Mouse (Mus musculus) cerebellum, adult 18-20 months (tissue): Measurements from ENCODE around the gene Tex9.
A peak's percentile ranks its signal among the peaks of the same experiment; 100 is the strongest.

Experiments used
- DNase-seq, 2 experiments: peaks; one replicate each; pipeline ENCODE4 v3.0.0; 2021

Tex9 gene

DNA sequence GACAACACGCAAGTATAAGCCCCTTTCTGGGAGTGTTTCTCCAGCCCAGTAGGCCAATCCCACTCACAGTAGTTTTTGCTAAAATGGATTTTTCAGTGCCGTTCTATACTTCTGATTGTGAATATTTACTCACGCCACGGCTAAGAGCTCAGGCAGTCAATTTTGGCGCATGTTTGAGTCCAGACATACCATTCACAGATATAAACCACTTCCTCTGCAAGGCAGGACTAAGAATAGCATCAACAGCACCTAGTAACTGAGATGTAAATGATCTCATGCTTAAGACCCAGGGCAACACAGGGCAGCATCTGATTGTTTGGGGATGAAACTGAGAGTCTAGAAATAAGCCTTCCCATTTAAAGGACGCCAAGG, at the start of gene Tex9:
TSS of gene Tex9 (minus strand) at position 19 of the 372 bp plus-strand sequence.
- DNase-seq: no peak

DNA sequence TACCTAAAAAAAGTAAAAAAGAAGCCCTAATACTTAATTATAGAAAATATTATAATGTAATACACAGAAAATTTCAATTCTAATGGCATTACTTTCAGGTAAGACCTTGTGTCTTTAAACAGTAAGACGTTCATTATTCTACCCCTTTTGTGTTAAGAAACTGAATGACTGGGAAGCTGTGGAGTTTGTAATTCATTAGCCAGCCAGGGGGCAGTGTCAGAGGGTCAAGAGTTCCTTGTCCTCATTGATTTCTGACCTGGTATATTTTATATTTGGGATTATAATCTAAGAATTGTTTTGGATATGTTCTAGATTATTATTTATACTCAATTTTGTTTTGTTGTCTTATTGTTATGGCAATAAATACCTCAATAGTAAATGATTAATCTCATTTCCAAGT, 45.1 kb upstream of the Tex9 start:
- no peak for DNase-seq

DNA sequence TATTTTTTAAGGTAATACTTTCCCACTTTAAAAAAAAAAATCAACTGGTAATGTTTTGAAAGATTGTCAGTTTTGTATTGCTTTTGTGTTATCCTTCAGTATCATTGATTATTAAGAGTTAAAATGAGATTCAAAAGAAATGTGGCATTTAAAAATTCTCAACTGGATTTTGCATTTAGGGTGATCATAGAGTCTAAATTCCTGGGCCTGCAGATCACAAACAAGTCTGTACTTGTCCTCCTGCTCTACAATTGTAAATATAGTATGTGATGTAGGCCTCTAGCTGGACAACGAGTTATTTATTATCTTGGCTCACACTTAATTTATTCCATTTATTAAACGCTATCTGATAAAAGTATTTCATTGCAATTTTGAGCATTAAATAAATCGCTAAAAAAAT, 43.4 kb upstream of the Tex9 start:
- DNase-seq: no peak

DNA sequence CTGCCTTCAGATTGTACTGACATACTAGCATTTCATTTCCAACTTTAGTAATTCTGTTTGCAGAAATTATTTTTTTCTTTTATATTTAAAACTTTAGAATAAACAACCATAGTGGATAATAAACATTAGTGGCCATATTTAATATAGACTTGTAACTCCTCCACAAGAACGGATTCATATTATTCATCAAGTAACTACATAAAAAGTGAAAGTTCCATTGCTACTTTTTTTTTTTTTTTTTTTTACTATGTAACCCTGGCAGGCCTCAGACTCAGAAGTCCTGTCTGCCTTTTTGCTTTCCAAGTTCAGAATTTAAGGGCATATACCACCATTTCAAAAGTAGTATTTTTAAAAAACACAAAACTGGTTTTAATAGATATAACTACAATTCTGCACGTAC, 43.0 kb upstream of the Tex9 start:
- no peak for DNase-seq

DNA sequence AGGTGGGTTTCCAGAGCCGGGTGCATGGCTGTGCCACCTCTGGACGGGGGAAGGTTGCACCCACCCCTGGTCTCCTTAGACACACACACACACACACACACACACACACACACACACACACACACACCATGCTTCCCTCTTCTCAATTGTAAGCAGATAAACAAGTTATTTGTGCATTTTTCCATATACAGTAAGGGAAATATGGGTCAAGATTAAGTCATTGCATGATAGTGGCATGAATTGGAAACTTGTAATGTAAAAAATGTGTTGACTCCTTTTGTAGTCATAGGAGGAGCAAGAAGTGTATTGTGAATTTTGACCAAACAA, 41.0 kb upstream of the Tex9 start:
- no peak for DNase-seq

DNA sequence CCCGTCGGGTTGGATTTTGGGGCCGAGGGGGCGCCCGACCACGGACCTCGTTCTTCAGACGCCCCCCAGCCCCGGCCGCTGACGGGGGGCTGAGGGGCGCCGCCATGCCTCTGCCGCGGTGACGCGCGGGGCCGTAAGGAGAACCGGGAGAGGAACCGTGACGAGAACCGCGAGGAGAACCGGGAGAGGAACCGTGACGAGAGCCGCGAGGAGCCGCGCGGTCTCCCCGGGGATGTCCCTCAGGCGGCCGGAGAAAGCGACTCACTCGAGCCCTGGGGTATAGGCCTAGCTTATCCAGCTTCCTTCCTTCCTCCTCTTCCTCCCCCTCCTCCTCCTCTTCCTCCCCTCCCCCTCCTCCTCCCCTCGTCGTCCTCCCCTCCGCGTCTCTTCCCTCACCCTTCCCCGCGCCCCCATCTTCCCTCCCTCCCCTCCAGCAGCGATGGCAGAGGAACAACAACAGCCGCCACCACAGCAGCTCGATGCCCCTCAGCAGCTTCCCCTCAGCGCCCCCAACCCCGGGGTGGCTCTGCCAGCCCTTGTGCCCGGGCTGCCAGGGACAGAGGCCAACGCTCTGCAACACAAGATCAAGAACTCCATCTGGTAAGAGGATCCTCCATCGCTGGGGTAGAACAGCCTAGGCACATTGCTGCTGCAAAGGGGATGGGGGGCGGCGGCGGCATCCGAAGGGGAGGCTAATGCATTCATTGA, 40.5 kb upstream of the Tex9 start:
- DNase-seq: peak; percentile 58 to 68

DNA sequence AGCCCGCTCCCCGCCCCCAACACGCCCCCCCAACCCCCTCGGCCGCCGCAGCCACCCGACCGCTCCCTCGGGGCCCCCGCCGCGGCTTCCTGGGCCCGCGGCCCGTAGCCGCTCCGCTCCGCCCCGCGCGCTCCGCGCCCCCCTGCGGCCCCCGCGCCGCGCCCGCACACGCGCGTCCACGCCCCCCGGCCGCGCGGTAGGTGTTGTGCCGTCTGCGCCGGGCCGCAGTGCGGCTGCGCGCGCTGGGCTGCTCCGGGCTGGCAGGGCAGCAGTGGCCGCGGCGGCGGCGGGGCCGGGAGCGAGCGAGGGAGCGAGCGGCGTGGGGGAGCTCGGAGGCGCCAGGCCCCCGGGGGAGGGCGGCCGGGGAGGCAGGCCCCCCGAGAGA, 40.0 kb upstream of the Tex9 start, which contains the start of gene Rfx7:
TSS of gene Rfx7 (plus strand) at position 245 of the 385 bp plus-strand sequence.
- peak; percentile 74 to 89 for DNase-seq

DNA sequence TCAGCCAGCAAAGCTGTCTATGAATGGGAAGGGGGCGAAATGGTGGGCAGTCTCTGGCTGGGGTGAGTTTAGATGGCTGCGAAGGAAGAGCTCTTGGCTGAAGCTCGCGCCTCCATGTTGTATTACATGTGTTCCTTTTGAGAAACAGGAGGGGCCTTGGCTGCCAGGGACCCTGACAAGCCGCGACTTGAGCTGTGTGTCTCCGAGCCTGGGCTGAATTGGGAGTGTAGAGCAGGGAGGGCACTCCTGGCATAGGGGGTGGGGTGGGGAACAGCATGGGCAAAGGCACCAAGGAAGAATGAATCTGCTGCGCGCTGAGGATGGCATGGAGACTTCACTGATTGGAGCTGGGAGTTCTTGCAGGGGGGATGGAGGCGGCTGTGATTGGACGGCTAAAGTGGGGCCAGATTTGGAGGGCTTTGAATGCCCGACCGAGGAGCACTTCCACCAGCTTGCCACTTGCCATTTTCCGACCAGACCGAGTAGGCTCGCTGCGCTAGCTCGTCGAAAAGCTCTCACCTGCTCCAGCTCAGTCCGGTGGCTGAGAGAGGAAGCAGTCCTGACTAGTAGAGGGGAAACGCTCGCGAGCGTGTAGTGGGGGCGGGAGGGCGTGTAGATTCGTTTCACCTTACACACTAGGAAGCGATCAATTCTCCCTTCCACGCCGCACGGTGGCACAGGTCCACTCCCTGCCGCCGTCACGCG, 39.4 kb upstream of the Tex9 start:
- DNase-seq: peak; percentile 69 to 72

DNA sequence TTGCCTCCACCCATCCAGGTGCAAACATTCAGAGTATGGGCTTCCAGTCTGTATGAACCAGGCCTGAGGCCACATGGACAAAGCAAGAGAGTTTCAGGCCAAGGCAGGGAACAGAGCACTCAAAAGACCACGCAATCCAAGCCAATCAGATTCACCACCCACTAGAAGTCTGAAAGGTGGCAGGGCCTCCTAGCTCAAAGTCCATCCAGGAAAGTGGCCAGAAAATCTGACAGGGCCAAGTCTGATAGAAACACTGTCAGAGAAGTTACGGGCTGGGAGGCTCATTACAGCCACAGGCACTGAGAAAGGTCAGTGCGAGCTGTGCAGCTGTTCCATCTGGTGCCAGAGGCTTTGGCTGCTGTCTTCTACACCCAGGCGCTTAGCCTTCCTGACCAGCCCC, 38.8 kb upstream of the Tex9 start:
- DNase-seq: no peak

DNA sequence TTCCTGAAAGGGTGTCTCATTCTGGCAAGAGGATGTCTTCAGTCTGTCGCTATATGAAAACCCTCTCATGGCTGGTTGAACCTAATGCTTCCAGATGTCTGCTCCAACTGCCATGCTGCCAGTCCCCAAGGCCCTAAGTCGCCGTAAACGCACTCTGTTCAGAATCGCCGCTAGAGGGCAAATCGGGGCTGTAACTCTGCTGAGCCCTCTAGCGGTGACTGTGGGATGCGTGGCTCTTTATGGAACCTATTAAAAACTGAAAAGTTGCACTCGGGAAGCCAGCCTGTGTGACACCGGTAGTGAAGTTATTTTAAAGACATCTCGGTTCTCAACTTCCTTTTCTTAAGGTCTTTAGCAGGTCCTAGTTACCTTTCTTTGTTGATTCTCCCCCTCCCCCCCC, 38.2 kb upstream of the Tex9 start:
- peak; percentile 79 to 88 for DNase-seq

DNA sequence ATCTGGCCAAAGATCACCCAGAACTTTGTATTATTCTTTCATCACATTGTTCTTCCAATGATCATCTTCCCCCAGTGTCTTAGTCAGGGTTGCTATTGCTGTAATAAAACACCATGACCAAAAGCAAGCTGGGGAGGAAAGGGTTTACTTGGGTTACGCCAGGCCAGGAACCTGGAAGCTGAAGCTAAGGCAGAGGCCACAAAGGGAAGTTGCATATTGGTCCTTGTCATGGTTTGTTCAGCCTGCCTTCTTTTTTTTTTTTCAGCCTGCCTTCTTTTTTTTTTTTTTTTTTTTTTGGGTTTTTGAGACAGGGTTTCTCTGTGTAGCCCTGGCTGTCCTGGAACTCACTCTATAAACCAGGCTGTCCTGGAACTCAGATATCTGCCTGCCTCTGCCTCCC, 34.1 kb upstream of the Tex9 start:
- DNase-seq: no peak

DNA sequence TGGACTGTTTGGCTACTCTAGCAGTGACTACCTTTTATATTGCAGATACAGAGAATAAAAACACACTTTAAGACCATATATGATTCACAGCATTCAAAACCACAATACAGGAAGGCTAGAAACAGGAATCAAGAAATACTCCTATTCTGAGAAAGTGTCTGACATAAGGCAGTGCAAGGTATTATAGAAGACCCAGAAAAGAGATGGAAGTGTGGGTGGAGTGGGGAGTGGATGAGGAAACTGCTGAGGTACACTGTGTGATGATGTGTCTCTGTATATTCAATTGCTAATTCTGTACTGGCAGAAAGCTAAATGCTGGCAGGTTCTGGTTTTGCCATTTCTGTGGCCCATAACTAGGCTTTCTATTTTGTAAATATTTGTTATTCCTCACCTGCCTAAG, 28.8 kb upstream of the Tex9 start:
- DNase-seq: no peak

DNA sequence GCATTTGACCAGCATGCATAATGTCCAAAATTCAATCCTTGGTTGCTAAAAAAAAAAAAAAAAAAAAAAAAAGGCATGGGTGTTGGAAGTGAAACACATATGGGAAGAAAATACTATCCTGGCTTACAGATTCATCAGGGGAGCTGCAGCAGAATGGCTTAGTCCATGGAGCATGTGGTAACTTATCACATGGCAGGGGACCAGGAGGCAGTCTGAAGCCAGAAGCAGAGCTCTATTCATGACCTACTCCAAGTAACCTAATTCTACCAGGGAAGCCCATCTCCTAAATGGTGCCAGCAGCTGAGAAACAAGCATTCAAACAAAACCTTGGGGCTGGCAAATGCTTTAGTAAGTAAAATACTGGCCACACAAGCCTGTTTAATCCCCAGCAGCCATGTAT, 27.2 kb upstream of the Tex9 start:
- DNase-seq: no peak

DNA sequence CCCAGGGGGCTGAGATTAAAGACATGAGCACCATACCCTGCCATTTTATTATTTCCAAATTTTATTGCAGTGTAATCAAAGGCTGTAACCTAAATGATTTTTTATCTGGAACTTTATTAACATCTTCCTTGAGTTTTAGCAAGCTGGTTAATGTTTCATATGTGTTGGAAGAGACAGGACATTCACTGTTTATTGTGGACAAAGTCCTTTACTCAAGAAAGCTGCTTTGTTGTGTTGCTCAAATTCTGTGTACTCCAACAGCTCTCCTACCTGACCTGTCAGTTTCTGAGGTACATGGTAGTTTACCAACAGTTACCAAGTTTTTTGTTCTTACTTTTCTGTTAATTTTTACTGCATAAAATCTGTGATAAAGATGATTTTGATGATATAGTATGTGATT, 23.4 kb upstream of the Tex9 start:
- DNase-seq: no peak

DNA sequence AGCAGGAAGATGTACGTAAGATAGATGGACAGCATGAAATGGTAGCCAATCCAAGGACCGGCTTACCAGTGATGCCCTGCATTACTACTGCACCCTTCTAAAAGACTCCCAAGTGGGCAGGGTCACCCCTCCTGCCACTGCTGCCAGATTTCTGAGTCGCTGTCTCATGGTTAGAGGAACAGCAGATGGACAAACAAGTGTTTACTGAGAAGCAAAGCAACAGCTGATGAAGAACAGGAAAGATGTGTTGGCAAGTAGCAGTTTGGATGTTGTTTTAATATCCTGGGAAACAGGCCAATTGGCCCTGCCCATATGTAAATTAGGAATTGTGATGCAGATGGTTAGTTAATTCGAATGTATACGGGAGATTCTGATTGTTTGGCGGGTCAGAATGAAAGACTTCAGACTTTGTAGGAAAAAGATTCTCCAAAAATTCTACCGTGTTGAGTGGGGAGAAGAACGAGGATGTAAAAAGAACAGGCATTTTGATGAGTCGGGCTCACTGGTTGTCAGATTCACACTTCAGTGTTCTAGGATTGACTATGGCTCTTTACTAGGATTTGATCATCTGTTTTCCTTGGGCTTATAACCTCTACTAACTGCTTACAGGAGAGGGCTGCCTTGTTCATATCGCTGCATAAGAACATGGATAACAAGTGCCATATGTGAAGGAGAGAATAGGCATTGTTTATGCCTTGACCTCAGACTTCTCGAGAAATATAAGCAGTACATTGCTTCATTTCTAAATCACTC, 20.4 kb upstream of the Tex9 start:
- no peak for DNase-seq

DNA sequence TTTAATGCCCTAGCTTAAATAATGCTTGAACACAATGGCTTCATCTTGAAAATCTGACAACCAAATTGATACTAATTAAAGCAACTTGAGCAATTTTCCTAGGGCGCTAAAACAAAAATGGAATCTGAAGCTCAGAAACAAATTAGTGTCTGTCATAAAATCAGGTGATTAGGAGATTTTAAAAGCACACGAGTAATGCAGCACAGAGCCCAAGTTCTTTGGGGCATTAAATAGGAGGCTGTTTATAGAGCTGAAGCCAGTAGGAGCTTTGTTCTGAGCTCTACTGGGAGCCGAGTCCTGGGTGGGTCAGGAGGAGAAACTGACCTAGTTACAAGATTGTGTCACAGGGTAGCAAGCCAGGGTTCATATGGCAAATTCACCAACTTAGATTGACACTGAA, 5.2 kb upstream of the Tex9 start:
- peak in 1 of 2 experiments; percentile 3 for DNase-seq

DNA sequence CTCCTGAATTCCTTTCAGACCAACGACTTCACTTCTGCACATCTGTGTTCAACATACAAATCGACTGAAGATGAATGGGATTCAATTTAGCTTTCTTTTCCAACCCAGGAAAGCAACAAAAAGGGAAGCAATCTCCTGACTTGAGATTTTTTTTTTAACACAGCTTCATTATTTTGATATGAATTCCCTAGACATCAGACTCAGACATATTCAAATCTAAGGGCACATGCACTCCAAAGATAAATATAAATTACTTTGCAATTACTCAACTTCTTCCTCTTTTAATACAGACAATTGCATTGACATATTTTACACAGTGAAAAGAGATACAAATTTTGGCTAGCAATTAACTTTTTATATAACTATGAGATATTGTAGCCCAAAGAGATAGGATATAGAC, 4.7 kb upstream of the Tex9 start:
- DNase-seq: no peak

DNA sequence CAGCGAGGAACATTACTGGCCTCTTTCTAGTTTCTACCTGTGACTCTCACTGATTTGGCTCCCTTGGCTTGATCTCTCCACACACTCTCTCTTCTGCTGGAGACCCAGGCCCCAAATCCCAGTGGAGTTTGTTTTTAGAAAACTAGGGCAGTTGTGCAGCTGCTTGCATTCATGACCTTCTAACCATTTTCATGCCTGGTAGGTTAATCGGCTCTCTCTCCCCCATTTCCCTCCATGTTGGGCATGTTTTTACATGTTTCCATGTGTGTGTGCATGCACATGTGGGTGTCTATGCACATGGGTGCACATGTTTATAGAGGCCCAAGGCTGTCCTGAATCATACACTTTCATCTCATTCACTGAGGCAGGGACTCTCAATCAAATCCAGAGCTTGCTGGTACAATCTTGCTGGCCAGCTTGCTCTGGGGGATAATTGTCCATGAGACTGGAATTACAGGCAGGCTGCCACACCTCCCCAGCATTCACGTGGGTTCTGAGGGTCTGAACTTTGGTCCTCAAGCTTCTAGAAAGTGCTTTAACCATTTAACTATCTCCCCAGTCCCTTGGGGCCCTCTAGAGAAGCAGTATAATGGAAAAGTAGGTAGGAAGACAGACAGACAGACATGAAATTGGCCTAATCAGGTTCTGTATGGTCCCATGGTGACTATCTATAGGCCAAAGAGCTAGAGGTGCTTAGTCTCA, 2.1 kb upstream of the Tex9 start:
- no peak for DNase-seq

DNA sequence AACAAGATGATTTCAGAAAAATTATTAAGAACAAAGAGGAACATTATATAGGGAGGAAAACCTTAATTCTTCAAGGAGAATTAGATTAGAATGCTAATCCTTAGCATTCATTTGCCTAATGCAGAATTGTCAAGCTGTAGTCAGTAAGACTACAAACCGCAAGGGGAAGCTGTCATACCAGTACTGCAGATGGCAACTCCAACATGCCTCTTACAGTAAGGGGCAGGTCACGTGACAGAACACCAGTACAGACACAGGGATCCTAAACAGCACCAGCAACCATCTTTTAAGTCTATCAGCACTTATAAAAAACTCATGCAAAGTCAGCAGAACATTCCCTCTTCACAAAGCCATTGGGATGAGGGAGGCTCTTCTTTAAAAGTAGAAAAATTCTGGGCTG, 1.5 kb upstream of the Tex9 start:
- DNase-seq: no peak

DNA sequence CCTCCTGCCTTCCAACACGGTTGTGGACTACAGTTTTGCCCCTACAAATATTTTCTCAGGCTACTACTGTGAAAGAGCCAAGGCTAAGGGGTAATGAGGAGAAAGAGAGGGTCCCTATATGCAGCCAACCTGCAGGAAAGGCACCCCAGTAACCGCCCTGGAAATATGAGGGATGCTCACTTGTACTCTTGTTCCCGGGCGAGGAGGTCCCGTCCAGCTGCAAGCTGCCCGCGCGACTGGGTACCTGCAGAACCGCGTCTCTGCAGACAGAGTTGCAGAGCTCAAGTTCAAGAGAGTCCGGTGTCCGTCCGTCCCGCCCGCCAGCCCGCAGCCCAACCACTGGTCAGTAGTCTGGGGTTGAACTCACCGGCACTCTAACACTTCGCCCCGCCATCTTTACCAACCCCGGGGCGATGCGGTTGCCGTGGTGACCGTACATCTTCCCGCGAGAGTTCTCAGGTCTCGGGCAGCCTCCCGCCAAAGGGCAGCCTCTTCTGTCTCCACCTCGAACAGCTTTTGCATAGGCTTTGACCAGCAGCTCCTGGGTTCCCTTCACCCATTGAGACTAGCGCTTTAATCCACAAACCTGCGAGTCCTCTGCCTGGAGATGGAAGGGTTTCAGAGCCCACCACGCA, 336 bp downstream of the Tex9 start:
- peak; percentile 89 to 92 for DNase-seq

DNA sequence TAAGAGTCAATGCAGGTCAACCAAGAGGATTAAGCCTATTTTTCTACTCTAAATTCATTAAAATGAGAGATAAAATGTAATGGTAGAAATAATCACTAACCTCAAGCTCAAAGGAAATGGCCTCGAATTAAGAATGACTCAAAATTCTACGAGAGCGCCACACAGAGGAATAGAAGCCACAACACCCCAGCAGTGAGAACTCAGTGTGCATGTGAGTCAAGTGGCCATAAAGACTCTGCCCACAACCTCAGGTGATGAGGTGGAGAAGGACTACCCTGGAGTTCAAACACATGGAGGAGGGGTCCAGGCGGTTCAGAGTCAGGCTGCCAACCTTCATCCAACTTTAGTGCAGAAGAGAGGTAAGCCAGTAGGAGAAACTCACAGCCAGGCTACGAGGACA, 2.9 kb downstream of the Tex9 start:
- DNase-seq: no peak

DNA sequence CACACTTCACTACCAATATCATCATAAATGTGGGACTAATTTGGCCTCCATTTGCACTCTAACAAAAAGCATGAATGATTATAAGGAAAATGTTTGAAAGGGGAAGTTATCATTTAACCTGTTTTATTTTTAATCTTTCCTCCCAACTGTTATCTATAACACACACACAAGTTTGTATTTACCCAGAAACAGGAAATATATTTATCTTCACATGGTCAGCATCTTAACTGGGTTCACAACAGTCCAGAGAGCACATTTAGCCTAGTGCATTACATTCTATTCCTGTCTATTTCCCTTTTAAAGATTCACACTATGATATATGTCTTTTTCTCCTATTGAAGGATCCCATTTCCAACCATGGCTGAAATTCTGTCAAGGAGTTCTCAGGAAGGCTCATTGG, 3.5 kb downstream of the Tex9 start:
- DNase-seq: no peak

DNA sequence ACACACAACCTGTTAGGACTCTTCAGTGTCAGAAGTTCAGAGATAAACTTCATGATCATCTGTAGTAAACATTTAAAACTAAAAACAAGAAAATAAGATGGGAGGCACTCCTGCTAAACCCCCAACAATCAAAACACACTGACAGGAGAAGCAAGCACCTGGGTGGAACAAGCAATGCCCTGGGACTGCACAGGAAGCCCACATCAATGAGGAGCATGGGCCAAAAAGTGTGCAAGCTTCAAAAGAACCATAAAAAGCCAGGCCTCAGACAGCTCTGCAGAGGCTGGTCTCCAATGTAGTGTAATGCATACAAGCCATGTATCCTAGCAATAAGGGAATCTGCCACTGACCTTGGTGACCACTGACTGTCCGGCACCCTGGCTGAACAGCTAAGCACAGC, 12.7 kb downstream of the Tex9 start:
- DNase-seq: no peak
